Mouse (Mus musculus): ENCODE data around the gene Poc5. TPM values are rescaled to one million over a fixed set of nuclear protein-coding genes. Genes with fewer than 3 reads are reported as not detected.

Poc5 gene
- polyA plus RNA-seq, 1 experiment, result 20.4 TPM

DNA sequence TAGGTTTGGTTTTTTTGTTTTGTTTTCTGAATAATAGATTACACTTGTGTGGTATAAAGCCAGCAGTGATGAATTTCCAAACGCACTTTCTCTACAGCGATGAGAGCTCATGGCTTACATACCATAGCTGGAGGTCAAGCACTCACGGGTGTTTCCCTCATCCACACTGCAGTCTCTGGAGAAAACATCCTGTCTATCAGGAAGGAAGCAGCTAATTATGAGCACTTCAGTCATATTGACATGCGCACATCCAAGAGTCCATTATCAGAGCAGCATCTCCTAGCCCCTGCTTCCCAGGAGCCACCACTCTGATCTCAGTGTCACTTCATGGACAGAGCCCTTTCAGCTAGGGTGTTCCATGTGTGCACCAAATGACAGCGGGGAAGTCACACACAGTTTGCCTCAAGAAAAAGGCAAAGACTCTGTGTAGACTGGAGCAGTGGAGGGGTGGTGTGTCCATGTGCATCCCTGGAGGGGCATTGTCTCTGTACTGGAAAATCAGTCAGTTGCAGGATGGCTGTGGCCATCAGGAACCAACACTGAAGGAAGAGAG lies 29.2 kb downstream of the Poc5 start:
- DNase-seq, result no peak
- no peaks in the 10 kb centered on the region for H3K27me3 ChIP-seq (ENCODE audit: control insufficient read depth, insufficient read depth, low read length)
- H3K4me1 ChIP-seq (ENCODE audit: control insufficient read depth, insufficient read depth, low read length), result no peaks in the 10 kb centered on the region
- no peak overlapping the region for H3K27ac ChIP-seq (ENCODE audit: insufficient read depth, low read length)
- 90% methylated on average over 5 of the region's 5 CpGs for WGBS
- no peak overlapping the region for H3K4me3 ChIP-seq (replicated peaks; ENCODE audit: insufficient read depth, low read depth, low read length)
- no peak for TF ChIP-seq POLR2A (IDR thresholded peaks at IDR 0.05; ENCODE audit: borderline replicate concordance, insufficient read depth, low read length)
- no peak for TF ChIP-seq CTCF (IDR thresholded peaks at IDR 0.05; ENCODE audit: borderline replicate concordance, insufficient read depth, low read depth, low read length)

GRCm38 (mm10) chr13:96418487-96418886 lies 30.4 kb downstream of the Poc5 start:
- no peak for DNase-seq
- Histone ChIP-seq H3K4me3 (replicated peaks; ENCODE audit: insufficient read depth, low read depth, low read length) (no peak overlapping the region), H3K27ac (ENCODE audit: insufficient read depth, low read length) (no peak overlapping the region), H3K4me1 (ENCODE audit: control insufficient read depth, insufficient read depth, low read length) (no peaks in the 10 kb centered on the region), H3K27me3 (ENCODE audit: control insufficient read depth, insufficient read depth, low read length) (no peaks in the 10 kb centered on the region)
- 86% methylated on average over 4 of the region's 4 CpGs for WGBS
- TF ChIP-seq CTCF (IDR thresholded peaks at IDR 0.05; ENCODE audit: borderline replicate concordance, insufficient read depth, low read depth, low read length), result no peak
- TF ChIP-seq POLR2A (IDR thresholded peaks at IDR 0.05; ENCODE audit: borderline replicate concordance, insufficient read depth, low read length), result no peak

- Histone ChIP-seq H3K4me1 (ENCODE audit: control insufficient read depth, insufficient read depth, low read length) (no peaks in the 10 kb centered on the region), H3K27ac (ENCODE audit: insufficient read depth, low read length) (no peak overlapping the region), H3K27me3 (ENCODE audit: control insufficient read depth, insufficient read depth, low read length) (no peaks in the 10 kb centered on the region), H3K4me3 (replicated peaks; ENCODE audit: insufficient read depth, low read depth, low read length) (no peak overlapping the region)
- TF ChIP-seq POLR2A (IDR thresholded peaks at IDR 0.05; ENCODE audit: borderline replicate concordance, insufficient read depth, low read length) (no peak), CTCF (IDR thresholded peaks at IDR 0.05; ENCODE audit: borderline replicate concordance, insufficient read depth, low read depth, low read length) (no peak)
- no peak for DNase-seq
Measured at GRCm38 (mm10) chr13:96421230-96421629, 33.1 kb downstream of the Poc5 start.

GRCm38 (mm10) chr13:96424496-96425274 lies 36.6 kb downstream of the Poc5 start:
- H3K4me1 ChIP-seq (ENCODE audit: control insufficient read depth, insufficient read depth, low read length), result no peaks in the 10 kb centered on the region
- no peak for TF ChIP-seq POLR2A (IDR thresholded peaks at IDR 0.05; ENCODE audit: borderline replicate concordance, insufficient read depth, low read length)
- no peak for TF ChIP-seq CTCF (IDR thresholded peaks at IDR 0.05; ENCODE audit: borderline replicate concordance, insufficient read depth, low read depth, low read length)
- 84% methylated on average over 12 of the region's 12 CpGs for WGBS
- no peak for DNase-seq
- H3K4me3 ChIP-seq (replicated peaks; ENCODE audit: insufficient read depth, low read depth, low read length), result no peak overlapping the region
- H3K27me3 ChIP-seq (ENCODE audit: control insufficient read depth, insufficient read depth, low read length), result no peaks in the 10 kb centered on the region
- H3K27ac ChIP-seq (ENCODE audit: insufficient read depth, low read length), result no peak overlapping the region

- WGBS, result 66% methylated on average over 3 of the region's 3 CpGs
- H3K4me1 ChIP-seq (ENCODE audit: control insufficient read depth, insufficient read depth, low read length), result no peaks in the 10 kb centered on the region
- H3K27ac ChIP-seq (ENCODE audit: insufficient read depth, low read length), result no peak overlapping the region
- TF ChIP-seq POLR2A (IDR thresholded peaks at IDR 0.05; ENCODE audit: borderline replicate concordance, insufficient read depth, low read length) (no peak), CTCF (IDR thresholded peaks at IDR 0.05; ENCODE audit: borderline replicate concordance, insufficient read depth, low read depth, low read length) (no peak)
- DNase-seq, result no peak
- no peak overlapping the region for H3K4me3 ChIP-seq (replicated peaks; ENCODE audit: insufficient read depth, low read depth, low read length)
- H3K27me3 ChIP-seq (ENCODE audit: control insufficient read depth, insufficient read depth, low read length), result no peaks in the 10 kb centered on the region
Measured at GRCm38 (mm10) chr13:96426044-96426443, 38.0 kb downstream of the Poc5 start.

- 47% methylated on average over 5 of the region's 5 CpGs for WGBS
- H3K4me1 ChIP-seq (ENCODE audit: control insufficient read depth, insufficient read depth, low read length), result no peaks in the 10 kb centered on the region
- TF ChIP-seq CTCF (IDR thresholded peaks at IDR 0.05; ENCODE audit: borderline replicate concordance, insufficient read depth, low read depth, low read length) (no peak), POLR2A (IDR thresholded peaks at IDR 0.05; ENCODE audit: borderline replicate concordance, insufficient read depth, low read length) (no peak)
- no peak overlapping the region for H3K27ac ChIP-seq (ENCODE audit: insufficient read depth, low read length)
- no peak for DNase-seq
- no peak overlapping the region for H3K4me3 ChIP-seq (replicated peaks; ENCODE audit: insufficient read depth, low read depth, low read length)
- H3K27me3 ChIP-seq (ENCODE audit: control insufficient read depth, insufficient read depth, low read length), result no peaks in the 10 kb centered on the region
Measured at GRCm38 (mm10) chr13:96428531-96428930, 40.4 kb downstream of the Poc5 start.

DNA sequence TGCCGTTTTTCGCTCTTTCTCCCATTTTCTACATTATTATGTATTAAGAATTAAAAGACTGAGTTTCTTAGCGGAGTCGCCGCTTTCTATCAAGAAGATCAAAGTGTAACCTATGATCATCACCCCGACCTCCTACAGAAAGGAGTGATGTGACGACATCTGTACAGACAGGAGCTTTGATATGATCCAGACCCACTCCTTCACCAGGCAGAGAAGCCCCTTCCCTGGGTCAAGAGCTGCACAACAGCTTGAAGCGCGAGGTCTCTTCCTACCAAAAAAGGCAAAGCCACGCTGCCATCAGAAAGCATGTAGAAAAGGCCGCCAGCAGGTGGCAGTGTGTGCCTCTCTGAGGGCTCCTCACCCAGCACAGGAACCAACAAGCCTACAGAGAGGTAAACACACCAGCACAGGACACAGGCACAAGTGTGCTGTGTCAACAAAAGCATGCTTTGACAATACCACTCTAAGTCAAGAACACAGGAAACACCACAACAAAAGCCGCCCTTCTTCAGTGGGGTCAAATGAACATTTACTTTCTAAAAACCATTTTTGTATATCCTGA lies 43.6 kb downstream of the Poc5 start:
- peak; percentile 74 to 82 for DNase-seq
- H3K4me3 ChIP-seq (replicated peaks; ENCODE audit: insufficient read depth, low read depth, low read length), result no peak overlapping the region
- no peak overlapping the region for H3K27ac ChIP-seq (ENCODE audit: insufficient read depth, low read length)
- no peaks in the 10 kb centered on the region for H3K27me3 ChIP-seq (ENCODE audit: control insufficient read depth, insufficient read depth, low read length)
- 43% methylated on average over 12 of the region's 12 CpGs for WGBS
- no peak for TF ChIP-seq POLR2A (IDR thresholded peaks at IDR 0.05; ENCODE audit: borderline replicate concordance, insufficient read depth, low read length)
- peak; percentile 91 for TF ChIP-seq CTCF (IDR thresholded peaks at IDR 0.05; ENCODE audit: borderline replicate concordance, insufficient read depth, low read depth, low read length)
- H3K4me1 ChIP-seq (ENCODE audit: control insufficient read depth, insufficient read depth, low read length), result no peaks in the 10 kb centered on the region; the same call in 1 of the 2 replicates

- DNase-seq, result no peak
- Histone ChIP-seq H3K4me3 (replicated peaks; ENCODE audit: insufficient read depth, low read depth, low read length) (no peak overlapping the region), H3K27ac (ENCODE audit: insufficient read depth, low read length) (no peak overlapping the region), H3K4me1 (ENCODE audit: control insufficient read depth, insufficient read depth, low read length) (no peaks in the 10 kb centered on the region; the same call in 1 of the 2 replicates), H3K27me3 (ENCODE audit: control insufficient read depth, insufficient read depth, low read length) (no peaks in the 10 kb centered on the region)
- TF ChIP-seq POLR2A (IDR thresholded peaks at IDR 0.05; ENCODE audit: borderline replicate concordance, insufficient read depth, low read length) (no peak), CTCF (IDR thresholded peaks at IDR 0.05; ENCODE audit: borderline replicate concordance, insufficient read depth, low read depth, low read length) (no peak)
- WGBS, result 73% methylated on average over 3 of the region's 3 CpGs
Measured at GRCm38 (mm10) chr13:96432376-96432811, 44.3 kb downstream of the Poc5 start.
